Mouse (Mus musculus) CH12.LX (cell line): Measurements from ENCODE around the gene Cacna1c. TPM values are rescaled to one million over a fixed set of nuclear protein-coding genes. Genes with fewer than 3 reads are reported as not detected.

Experiments
- DNase-seq: peaks from one replicate; pipeline ENCODE4 v3.0.0-alpha.2; 2013; ENCODE audit errors: extremely low read depth
- H3K27ac ChIP-seq: 2 replicates; pipeline ENCODE4 v1.5.1; 2012; ENCODE audit warnings: low read depth, mild to moderate bottlenecking, control low read depth, moderate library complexity; ENCODE audit not compliant: insufficient read depth
- H3K27me3 ChIP-seq: replicated peaks from 2 replicates; pipeline ENCODE3; 2012; ENCODE audit warnings: inconsistent platforms
- H3K36me3 ChIP-seq, 2 experiments: replicated peaks in 1 of 2; 2 replicates each; pipeline versions ENCODE3 to v1.6.1; 2012; ENCODE audit warnings: inconsistent platforms in 1 of 2, low read length in 1 of 2, mild to moderate bottlenecking in 1 of 2, mixed read lengths in 1 of 2, moderate library complexity in 1 of 2; ENCODE audit not compliant: control insufficient read depth in 1 of 2, insufficient read depth in 1 of 2
- H3K4me1 ChIP-seq, 2 experiments: 2 replicates each; pipeline ENCODE4 v1.6.1; 2012; ENCODE audit warnings: inconsistent platforms in 1 of 2, moderate library complexity in 1 of 2; ENCODE audit not compliant: insufficient read depth in 2 of 2, control insufficient read depth in 1 of 2
- H3K4me2 ChIP-seq: 2 replicates; pipeline ENCODE4 v1.6.1; 2012; ENCODE audit warnings: low read depth, mild to moderate bottlenecking, control low read depth; ENCODE audit not compliant: poor library complexity, insufficient read depth, severe bottlenecking
- H3K4me3 ChIP-seq, 3 experiments: fragments of 150-350 bp in 1 of 3; sonication (generic) in 1 of 3; replicated peaks in 1 of 3; 2 replicates each; pipeline versions ENCODE3 to v1.5.1; 2011 to 2012; ENCODE audit warnings: low read depth in 2 of 3, low read length in 2 of 3, mild to moderate bottlenecking in 2 of 3, moderate library complexity in 2 of 3, control low read depth in 1 of 3, improper control_type of control experiment in 1 of 3, inconsistent platforms in 1 of 3, mixed read lengths in 1 of 3; ENCODE audit not compliant: poor library complexity in 1 of 3
- H3K79me2 ChIP-seq: replicated peaks from 2 replicates; pipeline ENCODE4 v1.6.1; 2012; ENCODE audit warnings: mild to moderate bottlenecking, moderate library complexity; ENCODE audit not compliant: control insufficient read depth, poor library complexity, insufficient read depth, severe bottlenecking; ENCODE audit errors: extremely low read depth
- H3K9ac ChIP-seq: 2 replicates; pipeline ENCODE4 v1.6.1; 2012; ENCODE audit warnings: low read depth, mild to moderate bottlenecking, control low read depth, moderate library complexity; ENCODE audit not compliant: insufficient read depth
- H3K9me3 ChIP-seq: replicated peaks from 2 replicates; pipeline ENCODE3; 2012; ENCODE audit warnings: low read length, inconsistent platforms, mixed read lengths
- BHLHE40 ChIP-seq: IDR thresholded peaks from 2 replicates; pipeline ENCODE4 v1.6.1; 2011; ENCODE audit warnings: mild to moderate bottlenecking, low read depth, low read length, improper control_type of control experiment
- CTCF ChIP-seq, 2 experiments: IDR thresholded peaks in 1 of 2; conservative IDR thresholded peaks in 1 of 2; 2 replicates each; pipeline ENCODE4 v1.5.1; 2011 to 2012; ENCODE audit warnings: low read depth in 2 of 2, low read length in 2 of 2, improper control_type of control experiment in 1 of 2, inconsistent platforms in 1 of 2, mild to moderate bottlenecking in 1 of 2, moderate library complexity in 1 of 2
- ELF1 ChIP-seq: IDR thresholded peaks from 2 replicates; pipeline ENCODE4 v1.6.1; 2014; ENCODE audit warnings: low read depth, mild to moderate bottlenecking, inconsistent platforms, low read length, improper control_type of control experiment
- ETS1 ChIP-seq: conservative IDR thresholded peaks from 2 replicates; pipeline ENCODE4 v1.6.1; 2012; ENCODE audit warnings: low read depth, mild to moderate bottlenecking, inconsistent platforms, low read length, improper control_type of control experiment, moderate library complexity
- GABPA ChIP-seq: IDR thresholded peaks from 2 replicates; pipeline ENCODE4 v1.6.1; 2012; ENCODE audit warnings: low read depth, low read length, improper control_type of control experiment, inconsistent platforms; ENCODE audit not compliant: insufficient replicate concordance
- IRF4 ChIP-seq: IDR thresholded peaks from 2 replicates; pipeline ENCODE4 v1.6.1; 2014; ENCODE audit warnings: low read depth, mild to moderate bottlenecking, inconsistent platforms, low read length, improper control_type of control experiment
- JUND ChIP-seq: conservative IDR thresholded peaks from 2 replicates; pipeline ENCODE4 v1.6.1; 2011; ENCODE audit warnings: low read depth, low read length, improper control_type of control experiment
- KAT2A ChIP-seq: IDR thresholded peaks from 2 replicates; pipeline ENCODE4 v1.6.1; 2012; ENCODE audit warnings: low read length, improper control_type of control experiment, inconsistent platforms; ENCODE audit not compliant: insufficient replicate concordance
- MAFK ChIP-seq: IDR thresholded peaks from 2 replicates; pipeline ENCODE4 v1.6.1; 2011; ENCODE audit warnings: low read length, improper control_type of control experiment; ENCODE audit not compliant: insufficient replicate concordance
- MAX ChIP-seq: IDR thresholded peaks from 2 replicates; pipeline ENCODE4 v1.6.1; 2011; ENCODE audit warnings: low read length, improper control_type of control experiment
- MAZ ChIP-seq: IDR thresholded peaks from 2 replicates; pipeline ENCODE4 v1.6.1; 2012; ENCODE audit warnings: low read depth, mild to moderate bottlenecking, inconsistent platforms, low read length, improper control_type of control experiment, moderate library complexity
- NELFE ChIP-seq: IDR thresholded peaks from 2 replicates; pipeline ENCODE4 v1.6.1; 2011; ENCODE audit warnings: low read depth, low read length, improper control_type of control experiment
- PAX5 ChIP-seq: IDR thresholded peaks from 2 replicates; pipeline ENCODE4 v1.6.1; 2012; ENCODE audit warnings: low read length, inconsistent platforms, mixed read lengths
- POLR2A ChIP-seq: IDR thresholded peaks from 2 replicates; pipeline ENCODE4 v1.6.1; 2011; ENCODE audit warnings: low read depth, mild to moderate bottlenecking, improper control_type of control experiment, low read length
- RAD21 ChIP-seq: IDR thresholded peaks from 2 replicates; pipeline ENCODE4 v1.6.1; 2011; ENCODE audit warnings: low read depth, mild to moderate bottlenecking, low read length, improper control_type of control experiment, moderate library complexity
- RCOR1 ChIP-seq: conservative IDR thresholded peaks from 2 replicates; pipeline ENCODE4 v1.6.1; 2012; ENCODE audit warnings: low read depth, mild to moderate bottlenecking, inconsistent platforms, low read length, improper control_type of control experiment
- SIN3A ChIP-seq: IDR thresholded peaks from 2 replicates; pipeline ENCODE4 v1.6.1; 2012; ENCODE audit warnings: low read length, improper control_type of control experiment, inconsistent platforms
- SMC3 ChIP-seq: IDR thresholded peaks from 2 replicates; pipeline ENCODE4 v1.6.1; 2011; ENCODE audit warnings: low read depth, low read length, improper control_type of control experiment
- TBP ChIP-seq: conservative IDR thresholded peaks from 2 replicates; pipeline ENCODE4 v1.6.1; 2011; ENCODE audit warnings: low read depth, low read length, improper control_type of control experiment
- USF1 ChIP-seq: IDR thresholded peaks from 2 replicates; pipeline ENCODE4 v1.6.1; 2014; ENCODE audit warnings: low read depth, mild to moderate bottlenecking, inconsistent platforms, low read length, improper control_type of control experiment
- USF2 ChIP-seq: conservative IDR thresholded peaks from 2 replicates; pipeline ENCODE4 v1.6.1; 2011; ENCODE audit warnings: low read depth, low read length, improper control_type of control experiment
- ZKSCAN1 ChIP-seq: IDR thresholded peaks from 2 replicates; pipeline ENCODE4 v1.6.1; 2012; ENCODE audit warnings: low read depth, inconsistent platforms, low read length, improper control_type of control experiment, borderline replicate concordance
- ZMIZ1 ChIP-seq: IDR thresholded peaks from 2 replicates; pipeline ENCODE4 v1.6.1; 2012; ENCODE audit warnings: low read depth, mild to moderate bottlenecking, inconsistent platforms, low read length, improper control_type of control experiment
- ZNF384 ChIP-seq: IDR thresholded peaks from 2 replicates; pipeline ENCODE4 v1.6.1; 2012; ENCODE audit warnings: low read depth, low read length, improper control_type of control experiment, inconsistent platforms
- dilution Hi-C: fragments of 300-500 bp; cut with MboI; formaldehyde crosslinking; loops from 2 replicates; pipeline ENCODE4 v1.14.3; 2020; ENCODE audit warnings: low sequenced_read_pairs; ENCODE audit not compliant: extremely low pct_unique_long_range_greater_than_20kb, extremely low pct_ligation_motif_present
- in situ Hi-C: fragments of 300-500 bp; cut with MboI; formaldehyde crosslinking; loops from 3 replicates; pipeline ENCODE4 v1.14.3; 2019; ENCODE audit warnings: low sequenced_read_pairs, low pct_ligation_motif_present, low pct_unique_long_range_greater_than_20kb, mixed read lengths
- polyA plus RNA-seq: library from polyadenylated mRNA; unstranded; fragments of >175 nt; gene quantifications from 2 replicates; pipeline ENCODE4 v1.2.1, GENCODE M21; 2012; ENCODE audit warnings: low read depth; ENCODE audit not compliant: insufficient read length
- total RNA-seq, 2 experiments: library from RNA; depleted of rRNA; stranded (reverse); fragments of 300-350 nt in 1 of 2; fragments of >200 nt in 1 of 2; gene quantifications; 2 replicates each; pipeline ENCODE4 v1.2.3; 2012 to 2014

The Cacna1c gene
- total and polyA plus RNA-seq, 3 experiments = 0.04 TPM; not detected in 2

DNA sequence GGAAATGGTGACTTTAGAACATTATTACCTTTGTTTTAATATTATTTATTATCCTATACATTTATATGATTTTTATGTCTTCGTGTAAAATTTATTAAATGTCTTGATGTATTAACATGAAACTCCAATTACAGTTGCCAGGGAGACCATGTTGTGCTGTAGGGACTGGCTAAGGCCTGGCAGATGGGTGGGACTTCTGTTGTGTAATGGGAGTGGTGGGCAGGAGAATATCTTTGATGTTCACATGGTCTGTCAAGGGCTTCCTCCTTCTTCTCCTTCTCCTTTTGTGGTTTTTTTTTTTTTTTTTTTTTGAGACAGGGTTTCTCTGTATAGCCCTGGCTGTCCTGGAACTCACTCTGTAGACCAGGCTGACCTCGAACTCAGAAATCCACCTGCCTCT lies 363.6 kb downstream of the Cacna1c start:
- Histone ChIP-seq H3K79me2 (no peaks in the 10 kb centered on the region), H3K36me3 (no peaks in the 10 kb centered on the region), H3K27me3 (peaks cover 77% of the 10 kb centered on the region), H3K9me3 (no peaks in the 10 kb centered on the region), H3K4me2 (no peak overlapping the region), H3K4me1 (no peaks in the 10 kb centered on the region), H3K4me3 (no peak overlapping the region), H3K27ac (no peak overlapping the region), H3K9ac (no peak overlapping the region)
- TF ChIP-seq JUND (no peak), ETS1 (no peak)
- in situ Hi-C loops (no loop called here), dilution Hi-C loops (no loop called here)
- DNase-seq = no peak

DNA sequence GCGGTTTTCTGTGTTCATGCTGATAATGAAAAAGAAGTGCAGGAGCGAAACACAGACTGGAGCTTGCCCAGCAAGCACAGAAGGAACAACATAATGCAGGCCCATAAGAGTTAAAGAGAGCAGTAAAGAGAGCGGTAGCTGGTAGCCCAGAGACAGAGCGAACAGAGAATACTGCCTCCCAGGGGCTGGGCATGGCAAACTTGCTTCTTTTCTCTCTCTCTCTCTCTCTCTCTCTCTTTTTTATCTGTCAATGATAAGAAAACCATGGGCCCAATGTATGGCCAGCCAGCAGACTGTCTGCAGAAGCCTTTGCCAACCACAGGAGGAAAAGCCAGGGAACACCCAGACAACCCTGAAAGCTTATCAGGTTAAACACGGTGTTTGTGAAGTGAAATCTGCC lies 365.4 kb downstream of the Cacna1c start:
- no peak overlapping the region for H3K27ac ChIP-seq
- no peaks in the 10 kb centered on the region for H3K9me3 ChIP-seq
- H3K4me2 ChIP-seq = no peak overlapping the region
- H3K36me3 ChIP-seq = no peaks in the 10 kb centered on the region
- in situ Hi-C loops = no loop called here
- dilution Hi-C loops = no loop called here
- no peak for TF ChIP-seq MAX
- no peak for TF ChIP-seq POLR2A
- TF ChIP-seq USF1 = no peak
- TF ChIP-seq MAZ = no peak
- no peak for TF ChIP-seq IRF4
- TF ChIP-seq KAT2A = no peak
- TF ChIP-seq ZMIZ1 = no peak
- no peak for TF ChIP-seq SIN3A
- no peak for TF ChIP-seq ZNF384
- TF ChIP-seq ZKSCAN1 = no peak
- TF ChIP-seq GABPA = no peak
- TF ChIP-seq BHLHE40 = no peak
- TF ChIP-seq JUND = no peak
- H3K79me2 ChIP-seq = no peaks in the 10 kb centered on the region
- no peak overlapping the region for H3K4me3 ChIP-seq
- no peaks in the 10 kb centered on the region for H3K4me1 ChIP-seq
- peaks cover 85% of the 10 kb centered on the region for H3K27me3 ChIP-seq
- DNase-seq = no peak
- H3K9ac ChIP-seq = no peak overlapping the region

DNA sequence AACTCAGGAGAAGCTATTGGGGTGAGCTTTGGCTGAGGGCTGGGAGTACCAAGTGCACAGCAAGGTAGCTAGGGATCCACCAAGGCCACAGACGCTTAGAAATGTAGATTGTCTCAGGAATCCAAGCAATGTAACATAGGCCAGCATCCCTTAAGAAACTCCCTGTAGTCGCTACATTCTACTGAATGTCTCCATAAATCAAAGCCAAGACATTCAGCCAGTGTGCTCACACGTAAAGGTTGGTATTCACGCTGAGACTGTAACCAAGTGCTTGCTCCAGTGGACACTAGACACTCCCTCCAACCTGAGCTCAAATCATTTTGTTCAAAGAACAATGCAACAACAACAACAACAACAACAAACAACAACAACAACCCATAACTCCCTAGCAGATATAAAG lies 368.0 kb downstream of the Cacna1c start:
- Histone ChIP-seq H3K27ac (no peak overlapping the region), H3K4me3 (no peak overlapping the region), H3K79me2 (no peaks in the 10 kb centered on the region), H3K27me3 (peaks cover 86% of the 10 kb centered on the region), H3K36me3 (no peaks in the 10 kb centered on the region), H3K9me3 (no peaks in the 10 kb centered on the region), H3K4me2 (no peak overlapping the region), H3K9ac (no peak overlapping the region), H3K4me1 (no peaks in the 10 kb centered on the region)
- in situ Hi-C loops (no loop called here), dilution Hi-C loops (no loop called here)
- no peak for DNase-seq
- TF ChIP-seq RAD21 (no peak), SMC3 (no peak), IRF4 (no peak), ELF1 (no peak), MAX (no peak), PAX5 (no peak), ZNF384 (no peak), TBP (no peak), NELFE (no peak), USF2 (no peak), MAFK (no peak), CTCF (conservative IDR thresholded peaks at IDR 0.05 in 1 of 2, IDR thresholded peaks at IDR 0.05 in 1 of 2; ENCODE audit: low read depth in 2 of 2, low read length in 2 of 2) (no peak), JUND (no peak), USF1 (no peak), ZKSCAN1 (no peak), RCOR1 (no peak)
